Mouse (Mus musculus): ENCODE results near the gene Dner.

DNA sequence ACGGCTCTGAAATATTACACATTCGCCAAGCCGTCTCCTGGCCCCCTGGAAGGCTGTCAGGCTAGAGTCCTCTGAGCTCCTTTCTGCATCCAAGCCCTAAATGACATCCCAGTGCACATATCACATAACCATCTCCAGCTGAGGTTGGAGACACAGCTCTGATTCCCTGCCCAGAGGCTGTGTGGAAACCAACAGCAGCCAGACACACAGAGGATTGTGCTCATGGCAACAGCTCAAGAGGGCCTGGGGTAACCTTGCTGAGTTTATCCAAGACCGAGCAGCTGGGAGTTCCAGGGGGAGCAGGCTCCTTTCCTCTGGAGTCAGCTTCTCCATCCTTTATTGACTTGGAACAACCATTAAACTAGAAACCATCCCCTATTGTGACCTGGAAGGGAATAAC, 177.7 kb downstream of the Dner start:
- TF ChIP-seq CTCF (IDR thresholded peaks at IDR 0.05) (no peak), EP300 (IDR thresholded peaks at IDR 0.05; ENCODE audit: insufficient read depth, low read depth, low read length) (no peak)
